Mouse (Mus musculus): ENCODE results near the gene B4galnt4. TPM values are rescaled to one million over a fixed set of nuclear protein-coding genes. Genes with fewer than 3 reads are reported as not detected.

Gene B4galnt4
- total and polyA plus RNA-seq, 3 experiments: 0.81 to 8.0 TPM; not detected in 1

GRCm38 (mm10) chr7:141051060-141051685 lies 9.7 kb upstream of the B4galnt4 start:
- H3K27ac ChIP-seq (ENCODE audit: control insufficient read depth, low read depth, low read length): no peak overlapping the region
- H3K79me2 ChIP-seq (ENCODE audit: control insufficient read depth, insufficient read depth, low read length, poor library complexity): no peaks in the 10 kb centered on the region
- no peak for DNase-seq (ENCODE audit: low read depth, low spot score)
- H3K36me3 ChIP-seq (ENCODE audit: control insufficient read depth in 1 of 2, insufficient read depth in 2 of 2, low read length in 2 of 2): 0 out of 4 replicates have a peak, but pooled peaks cover 0 to 3% of the 10 kb centered on the region in 2 experiments
- peaks cover 0 to 12% of the 10 kb centered on the region in 2 experiments; a peak in 3 of 4 replicates for H3K4me1 ChIP-seq (ENCODE audit: control insufficient read depth in 1 of 2, insufficient read depth in 2 of 2, low read length in 2 of 2)
- H3K9me3 ChIP-seq (replicated peaks; ENCODE audit: insufficient read depth, low read length): no peaks in the 10 kb centered on the region
- no peak overlapping the region for H3K9ac ChIP-seq (ENCODE audit: control insufficient read depth, low read depth, low read length, poor library complexity, severe bottlenecking)
- H3K27me3 ChIP-seq (ENCODE audit: control insufficient read depth in 1 of 2, insufficient read depth in 2 of 2, low read length in 2 of 2): no peaks in the 10 kb centered on the region
- no peak overlapping the region for H3K4me3 ChIP-seq (ENCODE audit: control insufficient read depth in 1 of 2, insufficient read depth in 1 of 2, low read depth in 2 of 2, low read length in 2 of 2)
- no peak for TF ChIP-seq POLR2AphosphoS2 (IDR thresholded peaks at IDR 0.05; ENCODE audit: low read length)

DNA sequence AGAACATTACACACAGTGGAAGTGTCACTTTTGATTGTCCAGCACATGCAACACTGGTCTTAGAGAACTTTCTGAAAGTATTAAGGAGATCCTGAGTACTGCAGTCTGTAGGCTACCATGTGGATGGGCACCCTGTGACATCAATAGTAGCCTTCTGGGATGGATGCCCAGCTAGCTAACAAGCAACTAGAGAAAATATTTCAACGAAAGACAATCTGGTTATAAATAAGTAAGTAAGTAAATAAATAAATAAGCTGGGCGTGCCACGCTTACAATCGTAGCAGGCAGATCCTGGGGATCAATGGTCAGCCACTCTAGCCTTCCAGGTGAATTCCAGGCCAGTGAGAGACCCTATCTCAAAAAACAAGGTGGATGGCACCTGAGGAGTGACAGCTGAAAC lies 8.9 kb upstream of the B4galnt4 start:
- TF ChIP-seq ZNF384 (IDR thresholded peaks at IDR 0.05; ENCODE audit: low read depth, low read length) (no peak), E2F4 (IDR thresholded peaks at IDR 0.05; ENCODE audit: borderline replicate concordance, low read depth, low read length) (no peak), SMC3 (IDR thresholded peaks at IDR 0.05; ENCODE audit: low read depth, low read length) (no peak), TAL1 (IDR thresholded peaks at IDR 0.05; ENCODE audit: low read length) (no peak), TBP (IDR thresholded peaks at IDR 0.05; ENCODE audit: low read depth, low read length) (no peak), NRF1 (IDR thresholded peaks at IDR 0.05; ENCODE audit: insufficient read depth, low read depth, low read length, poor library complexity, severe bottlenecking) (no peak), HCFC1 (IDR thresholded peaks at IDR 0.05; ENCODE audit: low read depth, low read length) (no peak), TCF12 (IDR thresholded peaks at IDR 0.05; ENCODE audit: low read depth, low read length) (no peak), MAX (IDR thresholded peaks at IDR 0.05; ENCODE audit: low read length) (no peak), POLR2AphosphoS5 (IDR thresholded peaks at IDR 0.05; ENCODE audit: borderline replicate concordance, low read depth, low read length) (no peak), JUND (IDR thresholded peaks at IDR 0.05; ENCODE audit: low read depth, low read length) (no peak), MYC (IDR thresholded peaks at IDR 0.05; ENCODE audit: low read depth, low read length) (no peak), POLR2AphosphoS2 (IDR thresholded peaks at IDR 0.05; ENCODE audit: low read length) (no peak), ETS1 (IDR thresholded peaks at IDR 0.05; ENCODE audit: low read depth, low read length) (no peak)
- Histone ChIP-seq H3K9me3 (replicated peaks; ENCODE audit: insufficient read depth, low read length) (no peaks in the 10 kb centered on the region), H3K9ac (ENCODE audit: control insufficient read depth, low read depth, low read length, poor library complexity, severe bottlenecking) (no peak overlapping the region), H3K36me3 (ENCODE audit: control insufficient read depth in 1 of 2, insufficient read depth in 2 of 2, low read length in 2 of 2) (0 out of 4 replicates have a peak, but pooled peaks cover 0 to 3% of the 10 kb centered on the region in 2 experiments), H3K79me2 (ENCODE audit: control insufficient read depth, insufficient read depth, low read length, poor library complexity) (no peaks in the 10 kb centered on the region), H3K4me1 (ENCODE audit: control insufficient read depth in 1 of 2, insufficient read depth in 2 of 2, low read length in 2 of 2) (peaks cover 0 to 7% of the 10 kb centered on the region in 2 experiments; a peak in 3 of 4 replicates), H3K4me3 (ENCODE audit: control insufficient read depth in 1 of 2, insufficient read depth in 1 of 2, low read depth in 2 of 2, low read length in 2 of 2) (no peak overlapping the region), H3K27me3 (ENCODE audit: control insufficient read depth in 1 of 2, insufficient read depth in 2 of 2, low read length in 2 of 2) (no peaks in the 10 kb centered on the region), H3K27ac (ENCODE audit: control insufficient read depth, low read depth, low read length) (no peak overlapping the region)
- DNase-seq (ENCODE audit: low read depth, low spot score): no peak
